Mouse (Mus musculus): ENCODE measurements around the gene Serpinb3a.
"Not testable (repeated sequence)": the region's sequence is repeated elsewhere in the genome, so short reads cannot be mapped to it uniquely, and the experiment has no call there.

Gene Serpinb3a

DNA sequence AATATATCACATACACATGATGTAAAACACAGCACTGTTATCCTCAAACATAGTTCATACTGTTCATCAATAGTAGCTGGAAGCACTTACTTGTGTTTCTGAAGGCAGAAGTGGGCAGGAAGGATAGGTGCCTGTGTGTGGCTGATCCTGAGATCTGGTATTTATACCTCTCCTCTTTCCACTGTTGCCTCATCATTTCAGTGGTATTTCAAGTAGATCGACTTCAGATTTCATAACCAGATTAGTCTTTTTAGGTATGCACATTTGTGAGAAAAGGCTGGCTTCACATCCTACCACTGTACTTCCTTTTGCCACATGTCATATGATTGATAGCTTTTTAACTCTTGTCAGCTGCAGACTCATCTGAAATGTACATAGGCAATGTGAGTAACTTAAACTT lies at the start of gene Serpinb3a:
Gene Serpinb3a, minus strand, starts transcription at position 101 of the 400 bp plus-strand sequence.
- DNase-seq (ENCODE audit: low spot score), result no peak

DNA sequence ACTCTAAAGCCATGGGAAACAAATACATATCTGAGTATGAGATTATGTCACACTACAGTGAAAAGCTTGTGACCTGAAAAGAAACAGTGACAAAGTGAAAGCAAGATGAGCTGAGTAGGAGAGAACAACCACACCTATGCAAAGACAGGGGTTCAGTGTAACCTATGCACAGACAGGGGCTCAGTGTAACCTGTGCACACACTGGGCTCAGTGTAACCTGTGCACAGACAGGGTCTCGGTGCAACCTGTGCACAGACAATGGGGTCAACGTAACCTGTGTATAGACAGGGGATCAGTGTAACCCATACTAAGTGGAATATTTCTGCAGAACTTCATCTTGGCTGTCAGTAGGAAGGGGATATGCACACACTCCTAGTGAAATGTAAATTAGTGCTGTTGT lies 46.3 kb upstream of the Serpinb3a start:
- no peak for DNase-seq (ENCODE audit: low spot score)

DNA sequence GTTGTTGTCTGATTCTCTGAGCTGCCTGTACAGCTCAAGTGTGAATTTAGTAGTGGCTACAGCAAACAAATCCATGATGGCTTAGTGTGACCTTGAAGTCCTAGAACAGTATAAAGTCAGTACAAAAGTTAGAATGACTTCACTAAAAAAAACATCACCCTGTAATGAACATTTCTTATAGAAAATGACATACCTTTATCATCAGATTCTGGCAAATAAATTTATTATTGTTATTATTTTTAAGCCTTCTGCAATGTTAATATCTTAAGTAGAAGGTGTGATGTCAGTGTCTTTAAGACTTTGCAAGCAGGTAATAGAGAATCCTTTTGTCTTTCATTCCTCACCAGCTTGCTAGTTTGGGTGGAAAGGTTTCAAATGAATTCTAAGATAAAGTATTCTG lies 31.3 kb upstream of the Serpinb3a start, which contains the start of gene Serpinb3d:
Gene Serpinb3d, minus strand, starts transcription at position 101 of the 400 bp plus-strand sequence.
- no peak for DNase-seq (ENCODE audit: low spot score)

DNA sequence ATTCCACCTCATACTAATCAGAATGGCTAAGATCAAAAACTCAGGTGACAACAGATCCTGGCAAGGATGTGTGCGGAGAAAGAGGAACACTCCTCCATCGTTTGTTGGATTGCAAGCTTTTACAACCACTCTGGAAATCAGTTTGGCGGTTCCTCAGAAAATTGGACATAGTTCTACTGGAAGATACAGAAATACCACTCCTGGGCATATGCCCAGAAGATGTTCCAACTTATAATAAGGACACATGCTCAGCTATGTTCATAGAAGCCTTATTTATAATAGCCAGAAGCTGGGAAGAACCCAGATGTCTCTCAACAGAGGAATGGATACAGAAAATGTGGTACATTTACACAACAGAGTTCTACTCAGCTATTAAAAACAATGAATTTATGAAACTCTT lies 17.9 kb downstream of the Serpinb3a start:
- DNase-seq (ENCODE audit: low spot score), result not testable (repeated sequence)

DNA sequence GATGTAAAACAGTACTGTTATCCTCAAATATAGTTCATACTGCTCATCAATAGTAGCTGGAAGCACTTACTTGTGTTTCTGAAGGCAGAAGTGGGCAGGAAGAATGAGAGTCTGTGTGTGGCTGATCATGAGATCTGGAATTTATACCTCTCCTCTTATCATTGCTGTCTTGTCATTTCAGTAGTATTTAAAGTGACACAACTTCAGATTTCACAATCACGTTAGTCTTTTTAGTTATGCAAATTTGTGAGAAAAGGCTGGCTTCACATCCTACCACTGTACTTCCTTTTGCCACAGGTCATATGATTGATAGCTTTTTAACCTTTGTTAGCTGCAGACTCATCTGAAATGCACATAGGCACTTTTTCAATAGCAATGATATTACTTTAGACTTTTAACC lies 26.2 kb downstream of the Serpinb3a start:
- DNase-seq (ENCODE audit: low spot score), result no peak

DNA sequence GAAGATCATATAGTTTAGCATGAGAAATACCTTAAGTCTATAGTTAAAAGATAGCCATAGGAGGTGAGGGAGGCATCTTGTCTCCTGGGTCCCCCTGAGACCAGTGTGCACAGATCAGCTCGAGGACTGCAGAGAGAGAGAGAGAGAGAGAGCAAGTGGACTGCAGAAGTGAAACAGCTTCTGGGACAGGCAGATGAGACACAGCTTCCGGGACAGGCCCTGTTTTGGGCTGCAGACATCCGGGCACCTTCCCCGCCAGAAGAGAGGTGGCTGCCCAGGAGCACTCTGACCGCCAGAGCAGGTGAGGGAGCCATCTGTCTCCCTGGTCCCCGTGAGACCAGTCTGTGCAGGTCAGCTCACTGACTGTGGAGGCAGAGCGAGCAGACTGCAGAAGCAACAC lies 36.9 kb downstream of the Serpinb3a start:
- DNase-seq (ENCODE audit: low spot score), result no peak

DNA sequence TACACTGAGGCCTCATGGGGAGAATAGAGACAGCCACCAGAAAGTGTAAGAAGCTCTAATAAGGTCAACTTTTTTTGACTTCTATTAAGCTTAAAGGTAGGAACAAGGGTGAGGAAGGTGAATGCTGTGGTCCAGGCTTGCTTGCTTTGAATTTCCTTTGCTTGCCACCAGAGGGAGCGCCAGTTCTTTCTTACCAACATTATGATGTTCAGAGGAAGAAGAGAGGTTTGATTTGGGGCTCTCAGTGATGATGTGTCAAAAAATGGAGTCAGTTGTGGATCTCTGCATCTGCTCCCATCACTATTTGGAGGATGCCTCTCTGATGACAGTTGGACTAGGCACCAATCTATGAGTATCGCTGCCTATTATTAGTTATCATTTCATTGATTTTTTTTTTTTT lies 37.6 kb downstream of the Serpinb3a start:
- no peak for DNase-seq (ENCODE audit: low spot score)

DNA sequence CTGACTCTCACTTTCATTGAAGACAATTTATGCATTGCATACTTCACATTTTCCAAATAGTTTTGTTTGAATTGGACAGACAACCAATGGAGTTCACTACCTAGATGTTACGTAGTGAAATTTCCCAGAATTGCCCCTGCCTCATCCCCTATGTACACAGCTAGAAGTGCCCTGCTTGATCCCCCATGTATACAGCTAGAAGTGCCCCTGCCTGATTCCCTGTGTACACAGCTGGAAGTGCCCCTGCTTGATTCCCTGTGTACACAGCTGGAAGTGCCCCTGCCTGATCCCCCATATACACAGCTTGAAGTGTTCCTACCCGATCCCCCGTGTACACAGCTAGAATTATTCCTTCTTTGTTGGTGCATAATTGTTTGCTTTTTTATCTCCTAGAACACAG lies 45.8 kb downstream of the Serpinb3a start:
- DNase-seq (ENCODE audit: low spot score), result no peak

DNA sequence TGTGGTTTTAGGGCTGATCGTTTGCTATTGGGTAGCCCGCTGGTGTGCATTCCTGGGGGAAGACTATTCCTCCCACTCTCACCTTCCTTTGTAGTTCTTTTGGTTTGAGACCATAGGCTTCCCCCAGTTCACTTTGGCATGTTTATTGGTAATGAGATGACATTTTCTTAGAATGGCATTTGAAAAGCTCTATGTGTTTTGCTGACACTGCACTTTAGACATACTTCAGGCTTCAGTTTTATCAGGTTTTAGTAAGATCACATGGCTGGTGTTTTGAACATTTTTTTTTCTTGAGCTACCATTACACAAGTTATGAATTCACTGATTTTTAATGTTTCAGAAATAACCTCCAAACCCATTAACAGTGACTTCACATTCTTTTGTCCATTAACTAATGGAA lies 50.3 kb downstream of the Serpinb3a start:
- no peak for DNase-seq (ENCODE audit: low spot score)

DNA sequence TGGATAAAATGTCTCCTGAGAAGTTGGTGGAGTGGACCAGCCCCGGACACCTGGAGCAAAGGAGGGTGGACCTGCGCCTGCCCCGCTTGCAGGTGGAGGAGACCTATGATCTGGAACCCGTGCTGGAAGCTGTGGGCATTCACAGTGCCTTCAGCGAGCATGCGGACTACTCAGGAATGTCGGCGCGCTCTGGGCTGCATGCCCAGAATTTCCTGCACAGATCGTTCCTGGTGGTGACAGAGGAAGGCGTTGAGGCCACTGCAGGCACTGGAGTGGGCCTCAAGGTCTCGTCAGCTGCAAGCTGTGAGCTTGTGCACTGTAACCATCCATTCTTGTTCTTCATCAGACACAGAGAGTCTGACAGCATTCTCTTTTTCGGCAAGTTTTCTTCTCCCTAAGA lies 51.7 kb downstream of the Serpinb3a start:
- no peak for DNase-seq (ENCODE audit: low spot score)
